Mouse (Mus musculus) C2C12 (cell line): ENCODE measurements at regions not wholly inside any gene's neighbourhood (a gene's known extent, or its start where the extent isn't known, plus 50 kb on each side); places are given as distances from the start of the nearest gene placed in this dataset.

Experiments
- CTCF ChIP-seq: IDR thresholded peaks from one replicate; pipeline ENCODE4 v1.5.1; 2011; ENCODE audit not compliant: control insufficient read depth, insufficient read depth, insufficient read length
- MAX ChIP-seq: IDR thresholded peaks from one replicate; pipeline ENCODE4 v1.6.1; 2011; ENCODE audit warnings: mild to moderate bottlenecking, control low read depth
- MYOG ChIP-seq: IDR thresholded peaks from one replicate; pipeline ENCODE4 v1.6.1; 2011; ENCODE audit not compliant: control insufficient read depth, insufficient read length; ENCODE audit errors: extremely low read depth
- USF1 ChIP-seq: IDR thresholded peaks from one replicate; pipeline ENCODE4 v1.6.1; 2011; ENCODE audit warnings: low read depth, mild to moderate bottlenecking, control low read depth, moderate library complexity

- no peak for TF ChIP-seq CTCF
- no peak for TF ChIP-seq MYOG
- no peak for TF ChIP-seq USF1
- TF ChIP-seq MAX, result no peak
Observed at GRCm38 (mm10) chr10:117449416-117450239, 69.8 kb upstream of the Cpsf6 start.
